Mouse (Mus musculus) liver, embryonic 12.5 days (tissue): ENCODE measurements around the gene Ano8. TPM values are rescaled to one million over a fixed set of nuclear protein-coding genes. Genes with fewer than 3 reads are reported as not detected.

Experiments
- ATAC-seq: fragments of 200-750 bp; cut with Nextera tagmentation; 2 replicates; pipeline ENCODE4 v1.8.0; 2017; ENCODE audit warnings: moderate number of reproducible peaks, mild to moderate bottlenecking, moderate library complexity
- H3K27ac ChIP-seq: fragments of 300-500 bp; sonication (generic); 2 replicates; pipeline ENCODE4 v1.5.1; 2016; ENCODE audit warnings: mild to moderate bottlenecking
- H3K27me3 ChIP-seq: fragments of 300-500 bp; sonication (generic); replicated peaks from 2 replicates; pipeline ENCODE4 v1.6.1; 2016; ENCODE audit warnings: mild to moderate bottlenecking, moderate library complexity
- H3K36me3 ChIP-seq: fragments of 300-500 bp; sonication (generic); 2 replicates; pipeline ENCODE4 v1.6.1; 2016; ENCODE audit warnings: mild to moderate bottlenecking, moderate library complexity
- H3K4me1 ChIP-seq: fragments of 300-500 bp; sonication (generic); 2 replicates; pipeline ENCODE4 v1.6.1; 2016
- H3K4me2 ChIP-seq: fragments of 300-500 bp; sonication (generic); 2 replicates; pipeline ENCODE4 v1.6.1; 2016; ENCODE audit warnings: mild to moderate bottlenecking, moderate library complexity
- H3K4me3 ChIP-seq: fragments of 300-500 bp; sonication (generic); 2 replicates; pipeline ENCODE4 v1.5.1; 2016; ENCODE audit warnings: mild to moderate bottlenecking, moderate library complexity
- H3K9ac ChIP-seq: fragments of 300-500 bp; sonication (generic); 2 replicates; pipeline ENCODE4 v1.6.1; 2016; ENCODE audit warnings: mild to moderate bottlenecking, moderate library complexity
- H3K9me3 ChIP-seq: fragments of 300-500 bp; sonication (generic); replicated peaks from 2 replicates; pipeline ENCODE4 v1.6.1; 2016; ENCODE audit warnings: mild to moderate bottlenecking, moderate library complexity
- WGBS: fragments of 180-500 bp; shearing (Covaris S2); methylation state at CpG from one replicate; pipeline ENCODE4 v1.1.7; 2016; ENCODE audit not compliant: insufficient replicate concordance; 5-methylcytosine and 5-hydroxymethylcytosine counted together
- polyA plus RNA-seq: library from polyadenylated mRNA; unstranded; fragments of >200 nt; fragmentation: Nextera tagmentation; extraction: Ambion mirVana; gene quantifications from 2 replicates; pipeline ENCODE4 v1.2.1, GENCODE M21; 2016

The Ano8 gene
- polyA plus RNA-seq, 1 experiment from 2014 or later: 1.2 TPM

DNA sequence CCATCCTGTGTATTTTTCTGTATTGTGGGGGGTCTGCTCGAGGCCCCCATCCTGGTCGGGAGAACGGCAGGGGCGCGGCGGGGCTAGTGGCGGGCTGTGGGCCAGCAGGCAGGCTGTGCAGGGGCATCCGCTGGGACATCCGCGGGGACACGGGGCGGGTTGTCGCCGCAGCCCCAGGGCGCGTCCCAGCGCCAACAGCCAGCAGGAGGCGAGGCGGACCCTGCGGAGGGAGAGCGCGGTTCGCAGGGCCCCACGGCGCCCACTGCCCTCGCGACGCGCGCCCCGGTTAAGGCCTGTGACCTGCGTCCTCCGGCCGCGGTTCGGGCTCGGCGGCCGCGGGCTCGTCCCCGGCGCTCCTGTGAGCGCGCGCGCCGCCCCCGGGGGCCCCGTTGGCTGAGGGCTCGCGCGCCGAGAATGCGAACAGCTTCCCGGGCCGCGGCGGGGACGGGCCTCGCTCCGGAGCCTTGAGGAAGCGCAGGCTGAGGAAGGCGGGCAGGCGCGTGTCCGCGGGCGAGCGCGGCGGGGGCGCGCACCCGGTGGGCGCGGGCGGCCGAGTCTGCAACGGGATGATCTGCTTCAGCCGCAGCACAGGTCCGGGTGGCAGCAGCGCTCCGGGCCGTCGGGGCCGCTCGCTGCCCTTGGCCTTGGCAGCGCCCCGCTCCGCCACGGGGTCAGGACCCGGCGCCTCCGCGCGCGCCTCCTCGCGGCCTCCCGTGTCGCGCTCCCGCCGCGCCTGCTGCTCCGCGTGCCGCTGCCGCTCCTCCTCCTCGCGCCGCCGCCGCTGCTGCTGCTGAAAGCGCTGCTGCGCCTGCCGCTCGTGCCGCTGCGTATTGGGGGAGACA is 9.4 kb downstream of the Ano8 start:
- Histone ChIP-seq H3K4me3 (peak overlapping the region; percentile 69), H3K27me3 (peaks cover 33% of the 10 kb centered on the region), H3K4me1 (peaks cover 52% of the 10 kb centered on the region), H3K4me2 (peak overlapping the region; percentile 97), H3K27ac (peak overlapping the region; percentile 79), H3K9ac (peak overlapping the region; percentile 78), H3K36me3 (peaks cover 43% of the 10 kb centered on the region), H3K9me3 (no peaks in the 10 kb centered on the region)
- WGBS: under 1% methylated on average over 110 of the region's 121 CpGs
- ATAC-seq: peak; percentile 79

DNA sequence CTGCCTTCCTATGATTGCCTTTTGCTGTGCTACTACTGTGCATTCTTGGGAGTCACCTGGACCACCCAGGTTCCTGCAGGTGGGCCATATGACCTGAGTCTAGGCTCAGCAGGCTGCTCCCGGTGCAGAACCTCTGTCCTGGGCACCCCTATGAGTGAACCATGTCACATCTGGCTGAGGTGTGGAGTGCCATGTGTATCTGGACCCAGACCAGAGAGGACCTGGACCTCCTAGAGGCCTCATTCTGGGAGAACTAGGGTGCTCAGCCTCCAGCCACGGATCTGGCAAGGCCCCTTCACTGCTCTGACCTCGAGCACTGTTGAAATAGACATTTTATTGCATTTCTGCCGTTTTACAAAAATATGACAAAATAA is 10.1 kb downstream of the Ano8 start:
- no peak for ATAC-seq

DNA sequence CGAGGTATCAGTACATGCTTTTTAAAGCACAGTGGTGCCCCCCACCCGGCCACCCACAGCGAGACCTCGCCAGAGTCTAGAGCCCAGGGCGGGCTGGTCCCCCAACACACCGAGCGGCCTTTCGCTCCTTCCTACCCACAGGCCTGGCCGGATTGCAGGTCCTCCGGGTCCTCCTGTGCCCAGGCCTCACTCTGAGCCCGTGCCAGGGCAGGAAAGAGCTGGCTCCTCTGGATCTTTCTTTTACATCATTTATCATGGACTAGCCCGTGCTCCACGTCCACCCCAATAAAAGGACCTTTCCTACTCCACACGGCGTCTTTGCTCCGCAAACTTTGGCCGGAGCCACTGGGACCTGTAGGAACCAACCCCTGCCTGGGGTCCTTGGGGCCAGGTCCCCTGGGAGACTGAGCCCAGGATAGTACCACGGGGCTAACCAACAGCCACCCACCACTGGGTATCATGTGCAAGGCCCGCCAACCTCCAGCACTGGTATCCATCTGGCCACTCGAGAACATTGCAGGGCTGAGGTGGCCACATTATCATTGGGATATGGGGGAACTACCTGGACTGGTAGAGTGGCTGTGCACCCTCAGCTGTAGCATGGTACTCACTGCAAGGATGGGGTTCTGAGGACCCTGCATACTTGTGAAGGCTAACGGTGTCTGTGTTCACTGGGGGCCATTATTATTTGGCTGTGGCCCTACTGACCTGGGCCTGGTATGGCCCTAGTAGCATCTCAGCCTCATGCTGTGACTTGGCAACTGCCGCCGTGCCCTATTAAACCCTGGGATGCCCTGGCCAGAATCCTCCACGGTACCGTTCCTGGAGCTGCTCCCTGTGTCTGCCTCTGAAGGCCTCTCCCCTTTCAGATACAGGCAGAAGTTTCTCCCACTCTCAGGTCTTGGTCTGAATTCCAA is 10.7 kb downstream of the Ano8 start:
- Histone ChIP-seq H3K9ac (no peak overlapping the region), H3K4me2 (peak overlapping the region; percentile 97), H3K27ac (no peak overlapping the region), H3K9me3 (no peaks in the 10 kb centered on the region), H3K4me3 (peak overlapping the region; percentile 69; the same call in 1 of the 2 replicates), H3K4me1 (peaks cover 50% of the 10 kb centered on the region), H3K36me3 (peaks cover 56% of the 10 kb centered on the region), H3K27me3 (peaks cover 22% of the 10 kb centered on the region)
- 87% methylated on average over 25 of the region's 25 CpGs for WGBS
- ATAC-seq: no peak

More for the DNA sequence above, 10.1 kb downstream of the Ano8 start:
- H3K4me3 ChIP-seq: peak overlapping the region; percentile 69
- peak overlapping the region; percentile 78 for H3K9ac ChIP-seq
- H3K36me3 ChIP-seq: peaks cover 49% of the 10 kb centered on the region
- H3K4me2 ChIP-seq: peak overlapping the region; percentile 97
- H3K27me3 ChIP-seq: peaks cover 27% of the 10 kb centered on the region
- 33% methylated on average over 4 of the region's 4 CpGs for WGBS
- H3K27ac ChIP-seq: 0 out of 2 replicates have a peak overlapping the region, but pooled peaks have one; percentile 79
- H3K4me1 ChIP-seq: peaks cover 50% of the 10 kb centered on the region
- H3K9me3 ChIP-seq: no peaks in the 10 kb centered on the region

DNA sequence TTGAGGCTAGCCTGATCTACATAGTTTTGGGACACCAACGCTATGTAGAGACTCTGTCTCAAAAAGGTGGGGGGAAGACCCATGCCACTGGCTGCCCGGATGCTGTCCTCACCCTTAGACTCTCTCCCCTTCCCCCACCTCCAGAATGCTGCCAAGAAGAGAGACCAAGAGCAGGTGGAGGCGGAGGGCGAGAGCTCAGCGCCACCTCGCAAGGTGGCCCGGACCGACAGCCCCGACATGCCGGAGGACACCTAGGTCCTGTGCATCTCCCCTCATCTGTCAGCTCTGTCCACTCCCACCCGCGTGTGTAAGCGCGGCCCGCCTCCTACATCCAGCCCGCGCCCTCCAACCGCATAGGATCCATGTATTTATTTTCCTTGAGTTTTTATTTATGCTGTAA is 11.4 kb downstream of the Ano8 start:
- Histone ChIP-seq H3K36me3 (peaks cover 56% of the 10 kb centered on the region), H3K4me1 (peaks cover 50% of the 10 kb centered on the region), H3K27me3 (peaks cover 21% of the 10 kb centered on the region), H3K4me2 (no peak overlapping the region), H3K9ac (no peak overlapping the region), H3K9me3 (no peaks in the 10 kb centered on the region), H3K4me3 (no peak overlapping the region), H3K27ac (no peak overlapping the region)
- WGBS: 90% methylated on average over 18 of the region's 18 CpGs
- ATAC-seq: no peak

DNA sequence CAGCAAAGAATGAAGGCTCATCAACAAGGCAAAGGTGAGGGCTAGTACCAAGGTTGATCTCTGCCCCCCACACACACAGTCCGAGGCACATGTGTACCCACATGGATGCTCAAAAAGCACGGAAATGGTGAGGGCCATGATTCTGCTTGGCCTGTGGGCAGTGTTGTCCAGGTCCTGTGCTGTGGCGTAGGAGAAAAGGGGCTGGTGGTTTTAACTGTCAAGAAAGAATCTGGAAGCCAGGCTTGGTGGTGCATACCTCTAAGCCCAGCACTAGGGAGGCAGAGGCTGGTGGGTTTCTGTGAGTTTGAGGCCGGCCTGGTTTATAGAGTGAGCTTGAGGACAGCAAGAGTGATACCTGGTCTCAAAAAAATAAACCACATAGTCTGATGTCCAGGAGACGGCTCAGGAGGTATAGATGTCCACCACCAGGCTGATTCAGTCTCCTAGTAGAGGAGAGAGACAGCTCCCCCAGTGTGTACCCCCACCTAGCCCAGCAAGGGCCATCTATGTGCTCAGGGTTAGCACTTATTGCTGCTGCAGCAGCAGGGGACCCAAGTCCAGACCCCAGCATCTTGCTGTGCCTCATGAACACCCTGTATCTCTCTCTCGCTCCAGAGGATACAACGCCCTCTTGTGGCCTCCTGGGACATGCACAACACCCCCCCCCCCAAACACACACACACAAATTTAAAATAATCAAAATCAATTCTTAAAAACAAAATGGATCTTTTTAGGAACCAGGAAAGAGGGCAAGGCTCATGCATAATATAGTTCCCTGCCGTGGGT is 13.0 kb downstream of the Ano8 start:
- Histone ChIP-seq H3K27ac (no peak overlapping the region), H3K4me3 (no peak overlapping the region), H3K9ac (no peak overlapping the region), H3K9me3 (no peaks in the 10 kb centered on the region), H3K36me3 (peaks cover 56% of the 10 kb centered on the region), H3K27me3 (peaks cover 8% of the 10 kb centered on the region), H3K4me1 (peaks cover 55% of the 10 kb centered on the region), H3K4me2 (no peak overlapping the region)
- WGBS: 85% methylated on average over 8 of the region's 8 CpGs
- ATAC-seq: no peak

DNA sequence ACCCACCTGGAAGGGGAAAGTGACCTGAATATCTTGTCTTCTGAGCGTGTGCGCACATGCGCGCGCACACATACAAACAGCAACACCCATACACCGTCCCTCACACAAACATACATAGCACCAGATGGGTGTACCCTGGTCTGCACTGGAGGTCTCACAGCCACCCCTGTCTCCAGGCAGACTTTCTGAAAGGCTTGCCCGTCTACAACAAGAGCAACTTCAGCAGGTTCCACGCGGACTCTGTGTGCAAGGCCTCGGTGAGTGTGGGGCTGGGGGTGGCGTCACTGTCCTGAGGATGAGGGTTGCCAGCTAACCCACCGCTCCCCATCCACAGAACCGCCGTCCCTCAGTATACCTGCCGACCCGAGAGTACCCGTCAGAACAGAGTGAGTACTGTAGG is 13.9 kb downstream of the Ano8 start:
- Histone ChIP-seq H3K9ac (no peak overlapping the region), H3K27ac (no peak overlapping the region), H3K4me1 (peaks cover 46% of the 10 kb centered on the region), H3K4me3 (no peak overlapping the region), H3K4me2 (no peak overlapping the region), H3K9me3 (no peaks in the 10 kb centered on the region), H3K27me3 (no peaks in the 10 kb centered on the region), H3K36me3 (peaks cover 61% of the 10 kb centered on the region)
- ATAC-seq: no peak
- WGBS: 89% methylated on average over 17 of the region's 17 CpGs

DNA sequence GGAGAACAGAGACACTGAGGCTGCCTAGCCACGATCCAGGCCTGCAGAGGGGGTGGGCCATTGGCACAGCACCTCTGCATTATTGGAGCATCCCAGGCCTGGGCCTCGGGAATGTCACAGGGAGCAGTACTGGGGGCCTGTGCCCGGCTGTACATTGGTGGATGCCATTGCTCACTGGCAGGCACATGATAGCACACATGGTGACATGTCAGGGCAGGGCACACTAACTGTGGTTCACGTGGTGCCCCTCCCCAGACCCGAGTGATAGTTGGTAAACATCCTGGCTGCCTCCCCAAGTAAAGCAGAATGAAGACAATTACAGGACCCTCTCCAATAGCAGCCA is 14.9 kb downstream of the Ano8 start:
- Histone ChIP-seq H3K36me3 (peaks cover 70% of the 10 kb centered on the region), H3K4me2 (peak overlapping the region; percentile 95), H3K27ac (no peak overlapping the region), H3K4me3 (no peak overlapping the region), H3K9me3 (no peaks in the 10 kb centered on the region), H3K9ac (peak overlapping the region; percentile 92; the same call in 1 of the 2 replicates), H3K4me1 (peaks cover 41% of the 10 kb centered on the region), H3K27me3 (no peaks in the 10 kb centered on the region)
- WGBS: 76% methylated on average over 5 of the region's 5 CpGs
- ATAC-seq: no peak

DNA sequence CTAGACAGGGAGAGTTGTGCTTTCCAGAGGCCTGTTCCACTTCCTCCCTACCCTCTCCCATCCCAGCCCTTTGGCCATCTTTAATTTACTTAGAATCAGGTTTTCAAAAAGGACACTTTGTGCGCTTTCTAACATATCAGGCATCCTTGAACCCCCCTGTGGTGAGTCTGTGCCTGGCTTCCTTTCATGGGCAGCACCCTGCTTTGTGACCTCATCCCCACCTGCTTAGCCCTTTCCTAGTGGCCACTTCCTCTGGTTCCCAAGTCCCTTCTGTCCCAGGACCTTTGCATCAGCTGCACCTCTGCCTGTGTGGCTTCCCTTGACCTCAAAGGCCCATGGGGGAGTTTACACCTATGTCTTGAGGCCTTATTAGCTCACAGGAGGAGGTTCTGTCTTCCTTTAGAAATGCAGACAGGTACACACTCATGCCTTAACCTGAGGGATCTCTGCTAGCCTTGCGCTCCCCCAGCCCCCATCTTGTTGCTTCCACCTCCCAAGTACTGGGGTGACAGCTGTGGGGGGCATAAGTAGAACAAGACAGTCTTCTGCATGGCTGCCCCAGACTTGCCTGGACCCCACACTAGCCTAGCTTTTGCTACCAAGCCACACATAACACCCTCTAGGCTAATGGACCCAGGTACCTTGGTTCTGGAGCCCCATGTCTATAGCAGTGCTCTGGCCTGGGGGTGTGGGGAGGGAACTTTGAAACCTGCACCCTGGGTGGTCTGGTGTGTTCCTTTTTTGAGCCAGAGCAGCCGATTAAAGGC is 15.4 kb downstream of the Ano8 start:
- peaks cover 69% of the 10 kb centered on the region for H3K36me3 ChIP-seq
- ATAC-seq: no peak

DNA sequence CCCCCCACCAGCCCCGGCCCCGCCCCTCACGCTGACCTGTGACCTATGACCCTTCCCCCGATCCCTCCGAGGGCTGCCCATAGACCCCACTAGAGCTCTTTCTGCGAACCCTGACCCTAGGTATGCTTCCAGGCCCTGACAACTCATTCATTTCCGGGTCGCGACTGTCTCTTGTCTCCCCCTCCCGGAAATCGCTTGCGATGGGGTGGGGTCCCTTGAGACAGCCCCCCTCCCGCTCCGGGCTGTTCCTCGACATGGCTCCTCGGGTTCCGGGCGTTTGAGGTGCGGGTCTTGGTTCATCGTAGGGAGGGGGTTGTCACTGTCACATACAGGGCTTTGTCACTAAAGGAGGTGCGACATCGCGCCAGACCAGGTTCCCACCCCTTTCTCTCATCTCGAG is 16.4 kb downstream of the Ano8 start:
- 2% methylated on average over 24 of the region's 24 CpGs for WGBS
- Histone ChIP-seq H3K9ac (peak overlapping the region; percentile 92), H3K4me2 (peak overlapping the region; percentile 95), H3K27me3 (no peaks in the 10 kb centered on the region), H3K4me1 (peaks cover 40% of the 10 kb centered on the region), H3K9me3 (no peaks in the 10 kb centered on the region), H3K27ac (peak overlapping the region; percentile 82), H3K4me3 (peak overlapping the region; percentile 84), H3K36me3 (peaks cover 59% of the 10 kb centered on the region)
- peak; percentile 2; the same call in 1 of the 2 replicates for ATAC-seq

More for the DNA sequence above, 15.4 kb downstream of the Ano8 start:
- peak overlapping the region; percentile 23; the same call in 1 of the 2 replicates for H3K27ac ChIP-seq
- H3K9me3 ChIP-seq: no peaks in the 10 kb centered on the region
- no peaks in the 10 kb centered on the region for H3K27me3 ChIP-seq
- H3K4me3 ChIP-seq: peak overlapping the region; percentile 84
- H3K4me1 ChIP-seq: peaks cover 41% of the 10 kb centered on the region
- 80% methylated on average over 3 of the region's 3 CpGs for WGBS
- peak overlapping the region; percentile 92 for H3K9ac ChIP-seq
- H3K4me2 ChIP-seq: peak overlapping the region; percentile 95

DNA sequence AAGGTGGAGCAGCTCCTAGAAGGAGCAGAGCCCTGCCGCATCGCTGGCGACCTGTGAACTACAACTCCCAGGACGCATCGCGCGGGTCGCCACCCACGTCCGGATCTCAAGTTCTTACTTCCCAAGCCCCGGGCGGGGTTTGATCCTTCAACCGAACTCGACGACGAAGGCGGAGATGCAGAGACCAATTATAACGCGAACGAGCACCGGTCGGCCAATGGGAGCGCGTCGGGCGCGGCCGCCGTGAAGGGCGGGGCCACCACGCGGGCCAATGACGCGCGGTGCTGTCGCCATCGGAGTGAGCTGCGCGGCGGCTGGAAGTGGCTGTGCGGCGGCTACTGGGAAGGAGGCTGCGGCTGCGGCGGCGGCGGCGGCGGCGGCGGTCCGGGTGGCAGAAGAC is 16.8 kb downstream of the Ano8 start, which contains the start of gene Dda1:
Dda1 (plus strand) TSS at position 284 of the 400 bp plus-strand sequence.
- WGBS: under 1% methylated on average over 48 of the region's 52 CpGs
- Histone ChIP-seq H3K9ac (peak within 1 kb of the TSS; percentile 92), H3K4me1 (peaks cover 45% of the 10 kb centered on the region), H3K9me3 (no peaks in the 10 kb centered on the region), H3K4me3 (peak within 1 kb of the TSS; percentile 84), H3K36me3 (peaks cover 54% of the 10 kb centered on the region), H3K4me2 (peak within 1 kb of the TSS; percentile 95), H3K27me3 (no peaks in the 10 kb centered on the region), H3K27ac (peak within 1 kb of the TSS; percentile 82)
- ATAC-seq: peak; percentile 83

DNA sequence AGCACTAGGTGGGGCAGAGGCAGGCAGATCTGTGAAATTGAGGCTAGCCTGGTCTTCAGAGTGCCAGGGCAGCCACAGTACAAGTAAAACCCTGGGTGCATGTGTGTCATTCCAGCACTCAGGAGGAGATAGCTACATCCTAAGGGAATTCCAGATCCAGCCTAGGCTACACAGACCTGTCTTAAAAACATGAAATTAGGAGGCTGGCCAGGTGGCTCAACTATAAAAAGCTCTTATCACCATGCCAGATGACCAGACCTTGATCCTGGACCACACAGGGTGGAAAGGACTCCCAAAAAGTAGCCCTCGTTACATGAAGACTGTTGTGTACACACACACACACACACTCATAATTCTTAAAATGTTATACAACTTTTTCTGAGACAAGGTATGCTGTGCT is 17.8 kb downstream of the Ano8 start:
- Histone ChIP-seq H3K36me3 (peaks cover 45% of the 10 kb centered on the region), H3K9me3 (no peaks in the 10 kb centered on the region), H3K4me2 (no peak overlapping the region), H3K27ac (no peak overlapping the region), H3K9ac (no peak overlapping the region), H3K4me3 (no peak overlapping the region), H3K27me3 (no peaks in the 10 kb centered on the region), H3K4me1 (peaks cover 51% of the 10 kb centered on the region)
- 64% methylated on average over 1 of the region's 1 CpGs for WGBS
- no peak for ATAC-seq
